Mouse (Mus musculus): Measurements from ENCODE around the gene Palm3.
"Not testable (repeated sequence)": the region's sequence is repeated elsewhere in the genome, so short reads cannot be mapped to it uniquely, and the experiment has no call there.

Palm3 gene

DNA sequence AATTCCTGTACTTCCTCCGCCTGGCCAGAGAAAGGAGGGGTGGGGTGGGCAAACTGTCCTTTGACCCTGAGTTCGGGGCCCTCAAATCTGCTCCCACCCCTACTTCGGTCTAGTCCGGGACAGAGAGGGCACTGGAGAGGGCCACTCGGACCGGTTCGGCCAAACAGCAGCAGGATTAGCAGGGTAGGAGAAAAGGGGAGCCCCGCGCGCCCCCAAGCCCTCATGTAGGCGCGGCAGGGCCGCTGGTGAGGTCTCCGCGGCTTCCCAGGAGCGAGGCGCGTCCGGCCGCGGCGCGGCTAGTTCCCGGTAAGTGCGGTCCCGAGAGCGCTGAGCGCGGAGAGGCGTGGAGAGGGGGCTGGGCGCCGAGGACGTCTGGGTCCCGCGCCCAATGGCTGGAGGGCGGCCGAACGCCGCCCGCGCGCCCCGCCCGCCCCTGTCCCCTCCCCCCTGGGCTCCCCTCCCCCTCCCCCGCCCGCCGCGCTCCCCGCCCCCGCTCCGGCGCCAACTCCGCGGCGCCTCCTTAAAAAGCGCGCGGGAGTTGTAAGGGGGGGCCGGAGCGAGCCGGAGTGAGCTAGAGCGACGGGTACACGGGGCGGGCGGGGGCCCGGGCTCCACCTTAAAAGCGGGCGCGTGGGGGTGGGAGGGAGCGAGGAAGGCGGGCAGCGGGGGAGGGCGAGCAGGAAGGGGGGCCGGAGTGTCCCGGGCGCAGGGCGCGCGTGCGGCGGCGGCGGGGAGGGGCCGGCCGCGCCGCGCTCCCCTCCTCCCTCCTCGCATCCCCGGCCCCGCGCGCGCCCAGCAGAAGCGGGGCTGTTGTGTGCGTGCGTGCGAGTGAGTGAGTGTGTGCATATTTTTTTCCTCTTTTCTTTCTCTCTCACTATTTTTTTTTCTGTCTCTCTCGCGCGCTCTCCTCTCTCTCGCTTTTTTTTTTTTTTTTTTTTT, 24.4 kb upstream of the Palm3 start:
- peak; percentile 49; the same call in 1 of the 2 replicates for ATAC-seq (ENCODE audit: insufficient number of reproducible peaks, low FRiP score, low TSS enrichment)

DNA sequence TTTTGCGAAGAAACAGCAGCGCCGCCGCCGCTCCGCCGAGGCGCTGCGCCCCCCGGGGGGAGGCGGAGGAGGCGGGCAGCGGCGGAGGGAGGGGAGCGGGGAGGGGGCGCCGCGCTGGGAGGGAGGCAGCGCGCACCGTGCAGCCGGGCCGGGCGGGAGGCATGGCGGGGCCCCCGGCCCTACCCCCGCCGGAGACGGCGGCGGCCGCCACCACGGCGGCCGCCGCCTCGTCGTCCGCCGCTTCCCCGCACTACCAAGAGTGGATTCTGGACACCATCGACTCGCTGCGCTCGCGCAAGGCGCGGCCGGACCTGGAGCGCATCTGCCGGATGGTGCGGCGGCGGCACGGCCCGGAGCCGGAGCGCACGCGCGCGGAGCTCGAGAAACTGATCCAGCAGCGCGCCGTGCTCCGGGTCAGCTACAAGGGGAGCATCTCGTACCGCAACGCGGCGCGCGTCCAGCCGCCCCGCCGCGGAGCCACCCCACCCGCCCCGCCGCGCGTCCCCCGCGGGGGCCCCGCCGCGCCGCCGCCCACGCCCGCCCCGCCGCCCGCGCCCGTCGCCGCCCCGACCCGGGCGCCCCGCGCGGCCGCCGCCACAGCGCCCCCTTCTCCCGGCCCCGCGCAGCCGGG, 23.6 kb upstream of the Palm3 start, which contains the start of gene Samd1:
TSS of gene Samd1 (plus strand) at position 162 of the 631 bp plus-strand sequence.
- ATAC-seq (ENCODE audit: insufficient number of reproducible peaks, low FRiP score, low TSS enrichment), result no peak

DNA sequence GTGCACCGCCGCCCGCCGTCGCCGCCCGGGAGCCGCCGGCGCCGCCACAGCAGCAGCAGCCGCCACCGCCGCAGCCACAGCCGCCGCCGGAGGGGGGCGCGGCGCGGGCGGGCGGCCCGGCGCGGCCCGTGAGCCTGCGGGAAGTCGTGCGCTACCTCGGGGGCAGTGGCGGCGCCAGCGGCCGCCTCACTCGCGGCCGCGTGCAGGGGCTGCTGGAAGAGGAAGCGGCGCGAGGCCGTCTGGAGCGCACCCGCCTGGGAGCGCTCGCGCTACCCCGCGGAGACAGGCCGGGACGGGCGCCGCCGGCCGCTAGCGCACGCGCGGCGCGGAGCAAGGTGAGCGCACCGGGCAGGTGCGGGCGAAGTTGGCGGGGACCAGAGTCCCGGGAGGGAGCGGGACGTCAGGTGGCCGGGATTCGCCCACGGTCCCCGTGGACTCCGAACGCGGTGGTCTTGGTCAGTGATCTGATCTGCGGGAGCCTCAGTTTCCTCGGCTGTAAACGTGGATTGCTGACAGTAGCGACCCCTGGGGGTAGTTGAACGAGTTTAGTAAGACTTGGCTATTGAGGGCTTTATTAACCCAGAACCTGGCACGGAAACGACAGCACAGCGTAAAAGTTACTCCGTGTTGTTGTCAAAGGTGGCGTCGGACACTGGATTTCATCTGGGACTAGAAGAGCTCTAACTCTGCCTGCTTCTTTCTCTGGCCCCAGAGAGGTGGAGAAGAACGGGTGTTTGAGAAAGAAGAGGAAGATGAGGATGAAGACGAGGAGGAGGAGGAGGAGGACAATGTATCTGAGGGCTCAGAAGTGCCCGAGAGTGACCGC, 22.8 kb upstream of the Palm3 start:
- ATAC-seq (ENCODE audit: insufficient number of reproducible peaks, low FRiP score, low TSS enrichment), result no peak

DNA sequence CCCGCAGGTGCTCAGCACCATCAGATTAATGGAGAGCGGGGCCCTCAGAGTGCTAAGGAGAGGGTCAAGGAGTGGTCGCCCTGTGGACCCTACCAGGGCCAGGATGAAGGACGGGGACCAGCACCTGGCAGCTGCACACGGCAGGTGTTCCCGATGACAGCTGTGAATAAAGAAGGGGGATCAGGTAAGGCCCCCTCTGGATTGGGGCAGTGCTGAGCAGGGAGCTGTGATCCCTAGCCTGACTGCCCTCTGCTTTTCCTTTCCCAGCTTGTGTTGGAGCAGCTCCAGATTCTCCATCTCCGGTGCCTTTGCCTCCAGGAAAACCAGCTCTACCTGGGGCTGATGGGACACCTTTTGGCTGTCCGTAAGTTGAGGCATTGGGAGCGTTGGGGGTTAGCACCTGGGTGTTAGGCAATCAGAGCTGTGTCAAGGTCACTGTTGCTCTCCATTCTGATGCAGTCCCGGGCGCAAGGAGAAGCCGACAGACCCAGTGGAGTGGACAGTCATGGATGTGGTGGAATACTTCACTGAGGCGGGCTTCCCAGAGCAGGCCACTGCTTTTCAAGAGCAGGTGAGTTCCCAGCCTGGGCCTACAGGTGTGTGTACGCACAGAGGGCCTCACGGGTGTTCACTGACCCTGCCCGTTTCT, 22.1 kb upstream of the Palm3 start:
- no peak for ATAC-seq (ENCODE audit: insufficient number of reproducible peaks, low FRiP score, low TSS enrichment)

DNA sequence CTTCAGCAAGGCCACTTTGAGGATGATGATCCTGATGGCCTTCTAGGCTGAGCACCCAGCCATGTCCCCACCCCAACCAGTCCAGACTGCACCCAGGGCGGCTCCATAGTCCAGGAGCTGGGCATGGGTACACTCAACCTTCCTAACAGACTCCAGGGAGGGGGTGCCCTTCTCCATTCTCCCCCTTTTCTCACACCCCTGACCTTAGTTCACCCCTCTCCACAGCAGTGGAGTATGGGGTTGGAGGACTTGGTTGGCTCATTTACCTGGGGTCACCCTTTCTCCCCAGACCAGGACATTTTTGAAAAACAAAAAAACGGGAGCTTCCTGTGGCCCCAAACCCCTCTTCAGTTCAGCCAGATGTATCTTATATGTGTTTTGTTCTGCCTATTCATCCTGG, 21.4 kb upstream of the Palm3 start:
- ATAC-seq (ENCODE audit: insufficient number of reproducible peaks, low FRiP score, low TSS enrichment), result no peak

DNA sequence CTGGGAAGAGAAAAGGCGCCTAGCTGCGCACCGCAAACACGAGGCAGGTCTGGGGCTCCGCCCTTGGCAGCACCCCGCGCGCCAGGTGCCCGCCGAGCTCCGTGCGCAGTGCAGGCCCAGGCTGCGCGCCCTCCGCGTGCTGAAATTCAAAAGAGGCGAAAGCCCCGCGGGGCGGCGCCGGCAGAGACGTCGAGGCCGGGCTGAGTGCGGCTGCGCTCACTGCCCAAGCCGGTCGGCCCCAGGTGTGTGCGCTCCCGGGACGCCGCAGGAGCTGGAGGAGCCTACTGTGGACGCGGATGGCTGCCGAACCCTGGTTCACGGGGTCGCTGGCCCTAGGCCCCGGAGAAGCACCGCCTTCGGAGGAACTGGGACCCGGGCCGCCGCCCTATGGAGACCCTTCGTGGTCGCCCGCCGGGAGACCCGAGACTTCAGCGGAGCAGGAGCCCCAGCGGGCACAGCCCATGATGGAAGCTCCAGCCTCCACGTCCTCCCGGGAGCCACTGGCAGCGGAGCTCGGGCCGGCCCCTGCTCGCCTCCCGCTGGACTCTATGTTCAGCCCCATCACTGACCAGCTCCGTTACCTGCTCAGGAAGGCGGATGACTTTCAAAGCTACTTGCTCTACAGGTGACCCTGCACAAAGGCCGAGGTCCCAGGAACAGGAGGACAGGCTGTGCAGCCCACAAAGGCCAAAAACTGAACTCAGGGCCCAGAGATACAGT, 19.8 kb upstream of the Palm3 start, which contains the start of gene 1700067K01Rik:
TSS of gene 1700067K01Rik (plus strand) at position 222 of the 720 bp plus-strand sequence.
- ATAC-seq (ENCODE audit: insufficient number of reproducible peaks, low FRiP score, low TSS enrichment), result no peak

DNA sequence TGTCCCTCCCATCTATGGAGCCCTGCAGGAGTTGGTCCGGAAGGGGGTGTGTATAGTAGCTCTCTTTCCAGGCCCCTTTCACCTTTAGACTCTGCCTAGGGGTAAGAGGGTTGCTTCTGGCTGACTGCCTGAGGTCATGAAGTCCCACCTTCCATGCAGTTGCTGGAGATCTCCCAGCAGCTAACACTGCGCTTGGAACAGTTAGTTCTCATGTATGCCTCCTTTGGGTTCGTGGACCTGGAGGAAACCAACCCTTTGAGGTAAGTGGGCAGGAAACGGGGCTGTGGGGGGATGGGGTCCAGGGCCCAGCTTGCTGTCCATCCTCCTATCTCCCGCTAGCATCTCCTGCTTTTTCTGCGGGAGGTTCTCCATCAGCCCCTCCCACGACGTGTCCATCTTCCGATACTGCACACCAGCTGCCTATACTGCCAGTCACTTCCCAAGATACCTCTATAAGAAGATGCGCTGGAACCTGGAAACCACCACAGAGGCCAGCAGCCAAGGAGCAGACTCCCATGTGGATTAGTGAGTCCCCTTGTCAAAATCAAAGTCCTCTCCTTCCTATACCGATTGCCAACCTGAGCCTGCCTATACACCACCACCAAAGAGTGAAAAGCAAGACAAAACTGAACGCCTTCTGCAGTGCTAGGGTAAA, 18.2 kb upstream of the Palm3 start:
- no peak for ATAC-seq (ENCODE audit: insufficient number of reproducible peaks, low FRiP score, low TSS enrichment)

DNA sequence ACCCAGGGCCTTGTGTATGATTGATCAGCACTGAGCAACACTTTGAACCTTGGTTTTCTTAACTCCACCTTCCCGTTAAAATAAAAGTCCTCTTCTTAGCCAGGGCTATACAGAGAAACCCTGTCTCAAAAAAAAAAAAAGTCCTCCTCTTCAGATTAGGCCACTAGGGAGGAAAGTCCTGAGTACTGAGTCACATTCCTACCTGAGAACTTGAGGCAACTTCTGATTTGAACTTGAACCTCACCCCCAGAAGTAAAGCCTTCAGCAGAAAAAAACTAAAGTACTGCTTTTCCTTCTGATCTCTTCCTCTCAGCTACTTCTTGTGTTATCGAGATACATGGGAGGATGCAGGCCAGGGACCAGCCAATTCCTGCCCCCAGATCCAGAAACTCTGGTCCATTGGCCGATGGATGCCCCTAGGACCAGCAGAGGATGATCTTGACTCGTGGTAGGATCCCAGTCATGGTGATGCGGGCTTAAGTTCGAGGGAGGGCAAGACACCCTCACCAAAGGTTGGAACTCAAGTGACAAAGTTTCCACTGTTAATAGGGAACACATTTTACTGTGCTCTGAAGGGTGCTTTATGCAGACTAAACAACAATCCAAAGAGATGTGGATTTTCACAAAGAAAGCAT, 17.5 kb upstream of the Palm3 start:
- no peak for ATAC-seq (ENCODE audit: insufficient number of reproducible peaks, low FRiP score, low TSS enrichment)

DNA sequence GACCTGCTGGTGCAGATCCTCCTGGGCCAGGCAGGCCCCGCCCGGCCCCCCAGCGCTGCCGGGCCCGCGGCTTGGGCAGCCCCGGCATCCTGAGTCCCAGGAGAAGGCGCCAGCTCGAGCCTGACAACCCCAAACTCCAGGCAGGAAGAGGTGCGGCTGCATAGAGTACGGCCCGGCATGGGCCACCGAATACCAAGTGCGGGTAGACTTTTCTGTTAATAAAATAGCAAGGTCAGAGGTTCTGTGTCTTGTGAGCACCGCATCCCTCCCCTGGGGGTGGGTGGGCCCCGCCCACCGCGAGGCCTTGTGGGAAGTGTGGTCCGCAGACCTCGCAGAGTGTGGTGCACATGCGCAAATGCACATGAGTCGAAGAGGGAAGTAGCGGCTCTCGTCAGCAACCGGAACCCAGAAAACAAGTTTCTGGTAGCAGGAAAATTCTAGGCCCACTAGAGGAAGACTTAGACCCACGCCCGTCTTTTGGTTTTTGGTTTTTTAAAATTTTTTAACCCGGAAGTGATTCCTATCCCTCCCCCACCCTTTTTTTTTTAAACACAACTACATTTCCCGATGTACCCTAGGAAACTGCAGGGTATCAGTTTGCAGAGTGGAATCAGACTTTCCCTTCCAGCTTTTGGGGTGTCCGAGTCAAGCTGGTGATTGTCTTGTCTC, 16.6 kb upstream of the Palm3 start:
- ATAC-seq (ENCODE audit: insufficient number of reproducible peaks, low FRiP score, low TSS enrichment), result peak; percentile 88

DNA sequence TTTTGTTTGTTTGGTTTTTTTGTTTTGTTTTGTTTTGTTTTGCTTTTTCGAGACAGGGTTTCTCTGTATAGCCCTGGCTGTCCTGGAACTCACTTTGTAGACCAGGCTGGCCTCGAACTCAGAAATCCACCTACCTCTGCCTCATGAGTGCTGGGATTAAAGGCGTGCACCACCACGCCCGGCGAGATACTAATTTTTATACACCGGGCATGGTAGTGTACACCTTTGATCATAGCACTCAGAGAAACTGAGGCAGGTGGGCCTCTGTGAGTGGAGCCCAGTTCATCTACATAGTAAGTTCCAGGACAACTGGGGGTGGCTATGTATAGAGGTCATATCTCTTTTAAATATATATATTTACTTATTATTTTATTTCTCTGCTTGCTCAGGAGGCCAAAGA, 15.8 kb upstream of the Palm3 start:
- not testable (repeated sequence) for ATAC-seq (ENCODE audit: insufficient number of reproducible peaks, low FRiP score, low TSS enrichment)

DNA sequence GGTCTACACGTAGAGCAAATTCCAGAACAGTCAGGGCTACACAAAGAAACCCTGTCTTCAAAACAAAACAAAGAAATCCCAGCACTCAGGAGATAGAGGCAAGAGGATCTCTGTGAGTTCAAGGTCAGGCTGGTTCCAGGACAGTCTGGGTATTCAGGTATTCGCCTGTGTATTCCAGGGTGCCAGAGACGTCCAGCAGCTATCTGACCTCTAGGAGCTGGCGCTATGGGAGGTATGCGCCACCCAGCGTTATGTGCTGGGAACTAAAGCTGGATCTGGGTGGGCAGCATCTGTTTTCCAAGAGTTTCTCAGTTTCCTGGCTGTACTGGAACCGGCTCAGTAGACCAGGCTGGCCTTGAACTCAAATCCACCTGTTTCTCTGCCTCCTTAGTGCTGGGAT, 12.9 kb upstream of the Palm3 start:
- ATAC-seq (ENCODE audit: insufficient number of reproducible peaks, low FRiP score, low TSS enrichment), result no peak

DNA sequence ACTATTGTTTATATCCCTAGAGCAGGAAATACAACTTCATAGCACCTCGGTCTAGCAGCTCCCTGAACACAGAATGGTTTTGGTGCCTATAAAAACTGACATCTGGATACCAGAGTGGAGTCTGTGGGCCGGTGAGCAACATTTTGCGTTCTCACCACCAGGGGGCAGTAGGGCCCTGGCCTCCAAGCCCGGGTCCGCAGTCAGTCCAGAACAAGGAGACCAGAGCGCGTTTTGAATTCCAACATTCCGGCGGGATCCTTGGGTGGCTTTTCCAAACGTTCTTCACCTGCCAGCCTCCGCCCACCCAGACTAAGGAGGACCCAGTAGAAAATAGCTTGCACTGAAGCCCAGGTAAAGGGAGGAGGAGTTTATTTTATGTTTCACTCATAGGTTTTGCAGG, 11.4 kb upstream of the Palm3 start:
- peak; percentile 63 for ATAC-seq (ENCODE audit: insufficient number of reproducible peaks, low FRiP score, low TSS enrichment)

DNA sequence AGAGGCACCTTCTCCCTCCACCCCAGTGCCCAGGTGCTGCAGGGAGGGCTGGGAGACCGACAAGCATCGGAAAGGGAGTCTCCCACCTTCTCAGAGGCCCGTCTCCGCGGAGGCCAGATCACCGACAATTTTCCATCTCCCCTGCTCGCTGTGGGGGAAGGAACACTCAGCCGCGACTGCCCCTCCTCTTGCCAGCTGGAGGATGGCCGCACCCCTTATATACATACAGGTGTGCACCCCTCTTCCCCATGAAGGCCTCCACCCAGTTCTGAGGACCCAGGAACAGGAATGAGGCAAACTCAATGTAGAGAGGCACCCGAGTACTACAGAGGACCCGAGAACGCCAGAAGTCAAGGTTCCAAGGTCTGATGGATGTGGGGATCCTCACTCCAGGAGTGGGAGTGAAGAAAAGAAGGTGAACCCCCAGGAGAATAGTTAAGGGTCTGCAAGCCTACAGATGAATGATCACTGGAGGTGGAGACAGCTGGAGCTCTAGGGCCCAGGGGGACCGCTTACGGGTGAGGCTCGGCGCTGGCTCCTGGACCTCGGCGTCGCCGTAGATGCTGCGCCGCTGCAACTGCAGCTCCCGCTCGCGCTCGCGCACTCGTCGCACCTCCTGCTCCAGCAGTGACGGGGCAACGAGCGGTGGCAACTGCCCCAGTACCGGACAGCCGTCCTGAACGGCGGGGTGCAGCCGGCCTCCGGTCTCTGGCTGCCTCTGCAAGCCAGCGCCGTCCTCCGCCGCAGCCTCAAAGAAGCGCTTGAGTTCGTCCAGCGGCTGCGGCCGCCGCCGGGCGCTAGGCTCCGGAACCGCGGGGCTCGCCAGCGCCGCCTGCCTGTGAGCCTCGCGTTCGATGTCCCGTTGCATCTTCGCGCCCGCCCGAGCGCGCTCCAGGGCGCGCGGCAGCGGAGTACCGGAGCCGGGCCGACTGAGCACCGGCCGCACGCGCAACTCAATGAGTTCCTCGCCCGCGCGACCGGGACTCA, 10.4 kb upstream of the Palm3 start:
- ATAC-seq (ENCODE audit: insufficient number of reproducible peaks, low FRiP score, low TSS enrichment), result peak; percentile 65

DNA sequence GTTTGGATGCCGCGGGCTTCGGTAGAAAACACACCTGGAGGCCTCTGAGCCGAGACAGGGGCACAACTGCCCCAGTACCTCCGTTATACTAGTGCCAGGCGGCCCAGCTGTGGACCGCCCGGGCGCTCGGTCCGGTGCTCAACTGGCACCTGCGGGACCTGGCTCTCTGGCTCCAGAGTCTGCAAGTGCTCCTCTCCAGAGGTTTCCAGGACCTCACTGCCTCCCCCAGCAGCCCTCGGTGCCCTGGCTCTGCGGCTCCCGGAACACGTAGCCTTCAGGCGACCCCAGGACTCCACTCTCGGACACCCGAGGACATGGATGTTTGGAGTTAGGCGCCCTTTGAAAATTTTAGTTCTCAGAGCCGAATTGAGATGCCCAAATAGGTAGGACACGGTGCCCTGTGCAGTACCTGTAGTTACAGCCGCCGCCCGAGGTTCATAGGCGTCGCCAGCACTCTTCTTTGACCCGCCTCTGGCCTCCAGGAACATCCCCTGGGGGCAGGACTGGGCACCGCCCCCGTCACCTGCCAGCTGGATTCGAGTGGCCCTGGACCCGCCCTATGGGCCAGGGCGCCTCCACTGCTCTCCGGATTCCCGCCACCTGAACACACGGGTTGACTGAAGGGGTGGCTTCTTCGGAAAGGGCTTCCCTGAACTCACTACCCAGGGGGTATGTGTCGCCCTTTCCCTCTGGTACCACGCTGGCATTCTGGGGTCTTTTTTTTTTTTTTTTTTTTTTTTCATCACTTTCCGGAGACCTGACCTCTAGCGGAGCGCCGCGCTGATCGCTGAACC, 9.4 kb upstream of the Palm3 start, which contains the start of gene 2210011C24Rik:
TSS of gene 2210011C24Rik (minus strand) at position 467 of the 794 bp plus-strand sequence.
- no peak for ATAC-seq (ENCODE audit: insufficient number of reproducible peaks, low FRiP score, low TSS enrichment)

DNA sequence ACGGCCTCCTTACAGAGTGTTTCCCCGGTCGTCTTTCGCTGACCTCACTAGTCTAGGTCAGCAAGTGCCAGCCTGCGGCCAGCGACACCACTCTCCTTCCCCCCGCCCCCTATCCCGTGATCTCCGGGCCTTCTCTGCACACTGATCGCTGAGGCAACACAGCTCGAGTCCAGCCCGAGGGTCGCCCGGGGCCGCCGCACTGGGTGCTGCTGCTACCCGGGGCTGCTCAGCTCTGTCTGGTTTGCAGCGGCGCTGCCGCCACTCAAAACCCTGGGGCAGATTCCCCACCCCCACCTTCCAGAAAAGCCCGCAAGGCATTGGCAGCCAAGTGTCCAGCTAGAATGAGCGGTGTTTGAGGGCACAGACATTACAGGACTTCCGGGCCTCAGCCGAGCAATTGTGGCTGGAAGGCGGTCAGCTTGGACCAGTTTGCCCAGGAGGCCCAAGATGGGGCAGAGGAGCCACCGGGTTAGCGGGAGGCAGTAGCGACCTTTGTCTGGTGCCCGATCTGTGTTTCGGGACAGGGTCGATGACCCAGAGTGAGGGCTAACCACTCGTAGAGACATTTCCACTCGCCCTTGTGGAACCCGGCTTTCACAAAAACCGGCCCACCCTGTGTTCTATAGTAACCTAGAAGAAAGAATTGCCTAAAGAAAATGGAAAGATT, 8.6 kb upstream of the Palm3 start:
- no peak for ATAC-seq (ENCODE audit: insufficient number of reproducible peaks, low FRiP score, low TSS enrichment)
